Mouse (Mus musculus): ENCODE results near the gene Gm28042. TPM values are rescaled to one million over a fixed set of nuclear protein-coding genes. Genes with fewer than 3 reads are reported as not detected.

The Gm28042 gene
- polyA plus RNA-seq, 1 experiment from 2014 or later = 4.3 TPM

DNA sequence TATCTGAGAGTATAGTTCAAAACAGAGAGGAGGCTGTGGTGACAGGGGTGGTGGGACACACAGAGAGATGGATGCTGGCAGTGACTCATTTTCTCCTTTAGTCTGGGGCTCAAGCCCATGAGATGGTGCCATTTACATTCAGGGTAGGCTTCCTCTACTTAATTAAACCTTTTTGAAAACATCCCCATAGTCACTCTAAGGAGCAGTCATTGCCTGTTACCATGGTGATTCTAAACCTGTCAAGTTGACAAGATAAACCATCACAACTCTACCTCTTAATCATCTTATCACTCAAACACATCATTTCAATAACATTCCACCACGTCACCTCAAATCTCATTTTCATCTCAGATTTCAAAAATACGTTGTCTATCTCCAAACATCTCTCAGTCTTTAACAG lies 23.3 kb upstream of the Gm28042 start:
- H3K9me3 ChIP-seq (ENCODE audit: control insufficient read depth, low read length) = no peaks in the 10 kb centered on the region
- TF ChIP-seq EP300 (optimal IDR thresholded peaks at IDR 0.05) = no peak
- TF ChIP-seq CTCF (IDR thresholded peaks at IDR 0.05; ENCODE audit: low read depth) = no peak
- H3K4me1 ChIP-seq (replicated peaks; ENCODE audit: control insufficient read depth, insufficient read depth) = no peaks in the 10 kb centered on the region
- no peak overlapping the region for H3K4me2 ChIP-seq (replicated peaks; ENCODE audit: low read depth)
- no peak overlapping the region for H3K27ac ChIP-seq (replicated peaks)
- DNase-seq (ENCODE audit: low spot score) = no peak
- no peaks in the 10 kb centered on the region for H3K27me3 ChIP-seq (ENCODE audit: control insufficient read depth, insufficient read depth, low read length)
- no peak overlapping the region for H3K9ac ChIP-seq (ENCODE audit: low read length)
- H3K36me3 ChIP-seq (ENCODE audit: control insufficient read depth, insufficient read depth, low read length) = 0 out of 2 replicates have a peak, but pooled peaks cover 2% of the 10 kb centered on the region
- WGBS = 80% methylated on average over 2 of the region's 2 CpGs
- no peak for ATAC-seq (ENCODE audit: low FRiP score, low TSS enrichment)
- H3K4me3 ChIP-seq (ENCODE audit: low read depth, low read length) = no peak overlapping the region

DNA sequence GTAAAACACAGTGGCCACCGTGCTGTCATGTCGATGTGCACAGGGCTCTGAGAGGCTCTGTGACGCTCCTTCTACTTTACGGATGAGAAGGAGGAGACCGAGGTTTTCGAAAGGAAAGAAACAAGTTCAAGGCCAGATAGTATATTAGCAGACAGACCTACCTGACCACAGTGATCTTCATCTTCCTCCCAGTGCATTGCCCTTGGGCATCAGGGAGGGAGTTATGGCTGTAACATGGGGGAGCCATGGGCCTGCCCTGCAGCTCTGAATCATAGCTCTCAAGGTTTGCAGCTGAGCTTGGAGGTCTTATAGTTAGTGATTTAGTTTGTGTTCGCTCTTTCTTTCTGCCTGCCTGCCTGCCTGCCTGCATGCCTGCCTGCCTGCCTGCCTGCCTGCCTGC lies 20.6 kb upstream of the Gm28042 start:
- no peak overlapping the region for H3K4me3 ChIP-seq (ENCODE audit: low read depth, low read length)
- TF ChIP-seq EP300 (optimal IDR thresholded peaks at IDR 0.05) (no peak), CTCF (IDR thresholded peaks at IDR 0.05; ENCODE audit: low read depth) (no peak)
- H3K4me1 ChIP-seq (replicated peaks; ENCODE audit: control insufficient read depth, insufficient read depth) = no peaks in the 10 kb centered on the region
- ATAC-seq (ENCODE audit: low FRiP score, low TSS enrichment) = no peak
- no peak overlapping the region for H3K9ac ChIP-seq (ENCODE audit: low read length)
- no peak overlapping the region for H3K27ac ChIP-seq (replicated peaks)
- H3K36me3 ChIP-seq (ENCODE audit: control insufficient read depth, insufficient read depth, low read length) = no peaks in the 10 kb centered on the region; the same call in 1 of the 2 replicates
- no peaks in the 10 kb centered on the region for H3K9me3 ChIP-seq (ENCODE audit: control insufficient read depth, low read length)
- H3K4me2 ChIP-seq (replicated peaks; ENCODE audit: low read depth) = no peak overlapping the region
- no peaks in the 10 kb centered on the region for H3K27me3 ChIP-seq (ENCODE audit: control insufficient read depth, insufficient read depth, low read length)
- 96% methylated on average over 7 of the region's 7 CpGs for WGBS
- no peak for DNase-seq (ENCODE audit: low spot score)

DNA sequence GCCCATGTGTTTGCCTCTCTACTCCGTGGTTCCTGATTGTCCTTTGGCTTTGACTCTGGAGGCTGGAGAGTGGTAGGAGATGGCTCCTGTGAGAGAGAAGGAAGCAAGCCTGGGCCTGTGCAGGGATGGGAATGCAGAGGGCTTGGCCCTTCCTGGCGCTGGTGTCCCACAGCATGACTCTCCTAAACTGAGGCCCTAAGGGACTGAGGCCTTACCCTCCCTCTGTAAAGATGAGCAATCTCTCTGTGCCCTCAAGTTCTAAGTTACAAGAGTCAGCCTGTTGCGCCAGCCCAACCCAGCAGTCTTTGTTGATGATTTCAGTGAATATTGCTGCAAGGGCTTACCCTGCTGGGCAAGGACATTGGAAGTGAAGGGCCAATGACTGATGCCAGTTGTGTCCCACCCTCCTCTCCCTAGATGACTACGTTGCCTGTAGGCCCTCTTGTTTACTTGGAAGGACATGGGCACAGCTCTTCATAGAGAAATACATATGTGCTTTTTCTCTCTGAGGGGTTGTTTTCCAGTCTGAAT lies 19.5 kb upstream of the Gm28042 start:
- Histone ChIP-seq H3K27me3 (ENCODE audit: control insufficient read depth, insufficient read depth, low read length) (no peaks in the 10 kb centered on the region), H3K36me3 (ENCODE audit: control insufficient read depth, insufficient read depth, low read length) (no peaks in the 10 kb centered on the region; the same call in 1 of the 2 replicates), H3K4me3 (ENCODE audit: low read depth, low read length) (no peak overlapping the region), H3K9ac (ENCODE audit: low read length) (no peak overlapping the region), H3K27ac (replicated peaks) (no peak overlapping the region; the same call in 1 of the 2 replicates), H3K4me1 (replicated peaks; ENCODE audit: control insufficient read depth, insufficient read depth) (no peaks in the 10 kb centered on the region), H3K9me3 (ENCODE audit: control insufficient read depth, low read length) (no peaks in the 10 kb centered on the region), H3K4me2 (replicated peaks; ENCODE audit: low read depth) (no peak overlapping the region)
- ATAC-seq (ENCODE audit: low FRiP score, low TSS enrichment) (no peak), DNase-seq (ENCODE audit: low spot score) (no peak)
- TF ChIP-seq CTCF (IDR thresholded peaks at IDR 0.05; ENCODE audit: low read depth) (no peak), EP300 (optimal IDR thresholded peaks at IDR 0.05) (no peak)
- 63% methylated on average over 4 of the region's 4 CpGs for WGBS

DNA sequence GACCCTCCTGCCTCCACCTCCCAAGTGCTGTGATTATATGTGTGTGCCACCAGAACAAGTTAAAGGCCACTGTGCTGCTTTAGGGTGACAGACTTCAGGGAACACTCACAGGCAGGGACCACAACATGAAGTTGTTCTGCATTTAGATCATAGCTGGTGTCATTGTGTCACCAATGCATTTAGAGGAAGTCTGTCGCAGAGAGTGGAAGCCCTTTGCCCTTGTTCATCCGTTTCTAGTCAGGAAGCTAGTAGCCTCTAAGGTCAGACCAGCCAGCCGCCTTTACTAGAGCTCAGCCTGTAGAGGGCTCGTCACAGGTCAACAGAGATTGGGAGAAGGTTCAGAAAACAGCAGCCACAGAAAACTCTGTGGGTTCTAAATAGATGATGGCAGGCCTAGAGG lies 18.6 kb upstream of the Gm28042 start:
- no peak for DNase-seq (ENCODE audit: low spot score)
- no peak overlapping the region for H3K4me2 ChIP-seq (replicated peaks; ENCODE audit: low read depth)
- no peaks in the 10 kb centered on the region for H3K27me3 ChIP-seq (ENCODE audit: control insufficient read depth, insufficient read depth, low read length)
- H3K36me3 ChIP-seq (ENCODE audit: control insufficient read depth, insufficient read depth, low read length) = no peaks in the 10 kb centered on the region; the same call in 1 of the 2 replicates
- WGBS = 50% methylated on average over 4 of the region's 4 CpGs
- no peaks in the 10 kb centered on the region for H3K4me1 ChIP-seq (replicated peaks; ENCODE audit: control insufficient read depth, insufficient read depth)
- H3K9ac ChIP-seq (ENCODE audit: low read length) = no peak overlapping the region
- TF ChIP-seq CTCF (IDR thresholded peaks at IDR 0.05; ENCODE audit: low read depth) (no peak), EP300 (optimal IDR thresholded peaks at IDR 0.05) (no peak)
- H3K4me3 ChIP-seq (ENCODE audit: low read depth, low read length) = no peak overlapping the region
- H3K27ac ChIP-seq (replicated peaks) = no peak overlapping the region
- no peaks in the 10 kb centered on the region for H3K9me3 ChIP-seq (ENCODE audit: control insufficient read depth, low read length)
- ATAC-seq (ENCODE audit: low FRiP score, low TSS enrichment) = no peak

DNA sequence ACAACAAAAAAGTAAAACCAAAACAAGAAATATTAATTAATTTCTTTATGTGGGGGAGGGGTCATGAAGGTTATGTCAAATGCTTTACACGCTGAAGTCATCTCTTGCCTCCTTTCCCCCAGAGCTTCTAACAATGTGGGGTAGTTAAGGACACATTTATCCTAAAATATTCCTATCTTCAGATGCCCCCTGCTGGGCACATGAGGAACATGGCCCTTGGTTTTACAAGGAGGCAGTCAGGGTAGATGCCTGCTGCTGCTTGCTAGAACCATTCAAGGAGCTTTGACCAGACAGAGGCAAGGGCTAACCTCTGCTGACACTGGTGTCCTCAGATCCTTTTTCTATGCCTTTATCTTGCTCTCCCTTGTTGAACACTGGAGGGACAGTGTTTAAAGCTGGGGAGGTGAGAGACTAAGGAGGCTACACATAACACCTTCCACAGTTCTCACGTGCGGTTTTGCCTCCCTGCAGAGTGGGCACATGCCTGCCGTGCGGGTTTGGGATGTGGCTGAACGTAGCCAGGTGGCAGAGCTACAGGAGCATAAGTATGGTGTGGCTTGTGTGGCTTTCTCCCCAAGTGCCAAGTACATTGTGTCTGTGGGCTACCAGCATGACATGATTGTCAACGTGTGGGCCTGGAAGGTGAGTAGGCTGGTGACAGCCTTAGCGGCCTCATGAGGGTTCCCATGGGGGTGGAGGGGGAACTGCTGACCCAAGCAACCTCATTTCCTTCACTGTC lies 15.7 kb upstream of the Gm28042 start:
- no peak overlapping the region for H3K9ac ChIP-seq (ENCODE audit: low read length)
- 76% methylated on average over 8 of the region's 8 CpGs for WGBS
- H3K4me1 ChIP-seq (replicated peaks; ENCODE audit: control insufficient read depth, insufficient read depth) = no peaks in the 10 kb centered on the region
- no peak overlapping the region for H3K4me3 ChIP-seq (ENCODE audit: low read depth, low read length)
- H3K27me3 ChIP-seq (ENCODE audit: control insufficient read depth, insufficient read depth, low read length) = no peaks in the 10 kb centered on the region
- peaks cover under 1% of the 10 kb centered on the region; the same call in 1 of the 2 replicates for H3K36me3 ChIP-seq (ENCODE audit: control insufficient read depth, insufficient read depth, low read length)
- H3K4me2 ChIP-seq (replicated peaks; ENCODE audit: low read depth) = no peak overlapping the region
- no peak overlapping the region for H3K27ac ChIP-seq (replicated peaks)
- DNase-seq (ENCODE audit: low spot score) (peak; percentile 55), ATAC-seq (ENCODE audit: low FRiP score, low TSS enrichment) (peak; percentile 45)
- H3K9me3 ChIP-seq (ENCODE audit: control insufficient read depth, low read length) = no peaks in the 10 kb centered on the region
- TF ChIP-seq CTCF (IDR thresholded peaks at IDR 0.05; ENCODE audit: low read depth) = peak; percentile 87
- no peak for TF ChIP-seq EP300 (optimal IDR thresholded peaks at IDR 0.05)

DNA sequence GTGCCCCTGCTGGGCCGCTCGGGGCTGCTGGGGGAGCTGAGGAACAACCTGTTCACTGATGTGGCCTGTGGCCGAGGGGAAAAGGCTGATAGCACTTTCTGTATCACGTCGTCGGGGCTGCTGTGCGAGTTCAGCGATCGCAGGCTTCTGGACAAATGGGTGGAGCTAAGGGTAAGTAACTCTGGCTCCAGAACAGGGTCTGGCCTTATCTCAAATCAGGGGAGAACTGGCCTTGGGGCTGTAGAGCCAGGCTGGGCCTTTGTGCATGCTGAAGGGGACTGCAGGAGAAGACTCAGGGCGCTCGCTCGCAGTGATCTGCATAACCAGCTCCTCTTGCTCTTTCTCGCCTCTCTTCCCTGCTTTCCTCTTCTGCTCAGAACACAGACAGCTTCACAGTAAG lies 14.4 kb upstream of the Gm28042 start:
- no peak for TF ChIP-seq EP300 (optimal IDR thresholded peaks at IDR 0.05)
- TF ChIP-seq CTCF (IDR thresholded peaks at IDR 0.05; ENCODE audit: low read depth) = no peak
- DNase-seq (ENCODE audit: low spot score) (no peak), ATAC-seq (ENCODE audit: low FRiP score, low TSS enrichment) (no peak)
- Histone ChIP-seq H3K27ac (replicated peaks) (no peak overlapping the region), H3K4me1 (replicated peaks; ENCODE audit: control insufficient read depth, insufficient read depth) (no peaks in the 10 kb centered on the region), H3K27me3 (ENCODE audit: control insufficient read depth, insufficient read depth, low read length) (no peaks in the 10 kb centered on the region), H3K9me3 (ENCODE audit: control insufficient read depth, low read length) (no peaks in the 10 kb centered on the region), H3K4me2 (replicated peaks; ENCODE audit: low read depth) (no peak overlapping the region), H3K36me3 (ENCODE audit: control insufficient read depth, insufficient read depth, low read length) (peaks cover 3% of the 10 kb centered on the region; the same call in 1 of the 2 replicates), H3K9ac (ENCODE audit: low read length) (no peak overlapping the region), H3K4me3 (ENCODE audit: low read depth, low read length) (no peak overlapping the region)
- WGBS = 86% methylated on average over 13 of the region's 13 CpGs

Data from stomach, postnatal 0 days (tissue).